Mouse (Mus musculus): ENCODE results near the gene Il19. TPM values are rescaled to one million over a fixed set of nuclear protein-coding genes. Genes with fewer than 3 reads are reported as not detected.

Gene Il19
- not detected in 4 replicates for total RNA-seq (2023)

DNA sequence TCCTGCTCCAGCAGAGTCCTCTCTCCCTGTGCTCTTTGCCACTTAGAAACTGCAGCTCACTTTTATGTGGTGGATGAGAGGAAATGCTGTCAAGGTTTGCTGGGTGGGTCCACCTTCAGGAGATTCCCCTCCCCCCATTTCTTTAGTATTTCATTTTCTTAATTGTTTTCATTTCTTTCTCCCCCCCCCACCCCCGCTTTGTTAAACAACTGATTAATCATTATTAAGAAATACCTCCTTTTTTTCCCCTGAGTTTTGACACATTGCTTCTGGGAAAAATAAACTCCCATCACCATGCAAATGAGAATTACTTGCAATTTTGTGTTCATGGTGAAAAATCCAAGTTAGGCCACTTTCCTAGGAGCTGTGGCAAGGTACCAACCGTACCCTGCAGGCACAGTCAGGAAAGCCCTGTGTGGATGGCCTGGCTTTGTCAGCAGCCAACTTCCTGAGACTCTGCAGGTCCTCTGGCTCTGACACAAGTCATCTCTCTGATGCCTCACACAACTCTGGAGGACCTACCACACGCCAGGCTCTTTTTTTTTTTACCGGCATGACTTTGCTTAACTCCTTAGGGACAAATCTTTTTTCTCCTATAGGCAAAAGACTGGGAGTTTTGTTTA, at the start of gene Il19:
TSS of gene Il19 (minus strand) at position 51 of the 623 bp plus-strand sequence.

DNA sequence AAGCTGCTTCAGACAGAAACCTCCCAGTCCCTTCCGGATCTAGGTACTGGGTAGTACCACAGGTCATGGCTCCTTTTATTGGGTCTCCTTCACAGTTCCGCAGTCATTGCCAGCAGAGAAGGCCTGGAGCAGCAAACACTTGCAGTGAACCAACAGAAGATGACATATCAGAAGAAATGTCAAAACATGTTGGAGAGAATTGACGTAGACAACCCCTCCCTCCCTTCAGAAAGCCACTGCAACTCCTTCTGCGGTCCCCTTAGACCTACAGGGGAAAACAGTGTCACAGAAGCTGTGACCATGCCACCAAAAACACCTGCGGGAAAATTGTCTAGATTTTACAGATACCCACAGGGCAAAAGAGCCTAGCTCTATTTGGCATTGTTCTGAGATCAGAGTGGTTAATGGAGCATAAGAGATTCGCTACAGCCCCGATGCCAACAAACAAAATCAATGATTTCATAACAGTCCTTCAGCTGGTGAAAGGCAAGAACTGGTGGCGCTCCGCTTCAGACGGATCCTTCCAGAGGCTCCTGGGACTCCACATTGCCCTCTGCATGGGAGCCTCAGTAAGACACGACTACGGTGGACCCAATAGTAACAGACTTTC, 28.4 kb downstream of the Il19 start, which contains the start of gene Il20:
TSS of gene Il20 (minus strand) at position 51 of the 610 bp plus-strand sequence.

DNA sequence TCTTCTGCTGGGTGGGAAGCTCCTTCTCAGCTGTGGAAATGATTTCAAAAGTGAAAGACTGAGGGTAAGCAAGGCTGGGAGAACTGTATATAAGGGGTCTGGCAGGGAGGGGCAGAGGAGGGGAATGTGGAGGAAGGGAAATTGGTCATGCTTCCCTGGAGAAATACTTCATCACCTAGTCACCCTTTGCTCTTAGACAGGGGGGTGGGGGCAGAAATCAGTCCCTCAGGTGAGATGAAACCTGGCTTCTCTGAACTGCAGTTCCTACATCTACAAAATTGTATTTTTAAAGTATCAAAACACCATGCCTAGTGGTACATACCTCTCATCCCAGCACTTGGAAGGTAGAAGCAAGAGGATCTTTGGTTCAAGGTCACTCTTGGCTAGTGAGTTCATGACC, 52.6 kb downstream of the Il19 start, which contains the start of gene Il24:
TSS of gene Il24 (minus strand) at position 101 of the 400 bp plus-strand sequence.

Other genes starting within 250 kb of the Il19 start
- gene Gm29427, start 224.3 kb downstream of the Il19 start, total RNA-seq (2023) = not detected in 4 replicates
- gene Yod1, start 222.8 kb downstream of the Il19 start, total RNA-seq (2023) = 11.3 to 12.6 TPM (median 11.6 TPM) in 4 replicates
- 20.4 to 25.6 TPM (median 24.3 TPM) in 4 replicates for gene Pfkfb2, start 210.9 kb downstream of the Il19 start, total RNA-seq (2023)
- 0.55 to 0.92 TPM (median 0.83 TPM) in 4 replicates for gene AA986860, start 208.1 kb downstream of the Il19 start, total RNA-seq (2023)
- gene Fcamr, start 139.2 kb downstream of the Il19 start, total RNA-seq (2023) = not detected in 4 replicates
- 2.4 to 3.7 TPM (median 2.7 TPM) in 4 replicates for gene Pigr, start 113.4 kb downstream of the Il19 start, total RNA-seq (2023)
- gene Fcmr, start 74.4 kb downstream of the Il19 start, total RNA-seq (2023) = 862 to 992 TPM (median 907 TPM) in 4 replicates
- gene Il24, start 52.7 kb downstream of the Il19 start, total RNA-seq (2023) = not detected in 4 replicates
- gene Il20, start 28.7 kb downstream of the Il19 start, total RNA-seq (2023) = not detected in 4 replicates
- gene Il10, start 79.7 kb upstream of the Il19 start, total RNA-seq (2023) = 2.4 to 3.6 TPM (median 3.3 TPM) in 4 replicates
- gene Mapkapk2, start 157.7 kb upstream of the Il19 start, total RNA-seq (2023) = 102 to 104 TPM (median 103 TPM) in 4 replicates
- gene Dyrk3, start 198.2 kb upstream of the Il19 start, total RNA-seq (2023) = 22.1 to 32.8 TPM (median 26.2 TPM) in 4 replicates
- 33.9 to 37.1 TPM (median 35.3 TPM) in 4 replicates for gene Eif2d, start 213.1 kb upstream of the Il19 start, total RNA-seq (2023)